In genomic region chr1:151471429-151471828, GRCm38 (mm10) we compare ENCODE assay signal across 17 mouse cellular contexts.
"Had no signal": no experiment of that assay in that cellular context is flagged by ENCODE, and none has a peak within 500 bp of the region (broad histone marks: within the 10 kb centered on the region; RNA-seq: fewer than 3 reads in every experiment).

No protein-coding gene starts in this region.

- DNase-seq: kidney, adult 2 months; kidney, postnatal 25 days; layer of hippocampus, postnatal 36 days; liver, embryonic 13.5 days; lung, adult 2 months; lung, postnatal 14 days; lung, postnatal 4 days; thymus, adult 18-20 months; thymus, postnatal 36 days had no signal

- H3K4me3 ChIP-seq: left cerebral cortex, adult 2 months; liver, embryonic 13.5 days; midbrain, embryonic 13.5 days; myocyte; neural tube, embryonic 12.5 days; neural tube, embryonic 15.5 days had no signal

- H3K4me2 ChIP-seq: liver, embryonic 13.5 days; midbrain, embryonic 13.5 days; neural tube, embryonic 12.5 days; neural tube, embryonic 15.5 days had no signal

- H3K27me3 ChIP-seq: liver, embryonic 13.5 days; midbrain, embryonic 13.5 days; neural tube, embryonic 12.5 days; neural tube, embryonic 15.5 days had no signal

- ATAC-seq: intestine, postnatal 0 days; midbrain, embryonic 13.5 days; midbrain, embryonic 16.5 days had no signal

- H3K27ac ChIP-seq: kidney, postnatal 0 days; left cerebral cortex, adult 2 months; liver, embryonic 13.5 days; midbrain, embryonic 13.5 days; neural tube, embryonic 12.5 days; neural tube, embryonic 15.5 days had no signal

- H3K4me1 ChIP-seq: liver, embryonic 13.5 days; midbrain, embryonic 13.5 days; neural tube, embryonic 15.5 days had no signal

- H3K9me3 ChIP-seq: liver, embryonic 13.5 days; midbrain, embryonic 13.5 days; neural tube, embryonic 12.5 days; neural tube, embryonic 15.5 days had no signal

- H3K9ac ChIP-seq: liver, embryonic 13.5 days; midbrain, embryonic 13.5 days; neural tube, embryonic 12.5 days; neural tube, embryonic 15.5 days had no signal
